Mouse (Mus musculus) megakaryocyte-erythroid progenitor cell, adult 5-6 weeks (primary cell): ENCODE results near the gene Rhox2g. TPM values are rescaled to one million over a fixed set of nuclear protein-coding genes. Genes with fewer than 3 reads are reported as not detected.
"Not testable (repeated sequence)": the region's sequence is repeated elsewhere in the genome, so short reads cannot be mapped to it uniquely, and the experiment has no call there.

Experiments used
- ATAC-seq: replicated peaks from 2 replicates; pipeline ENCODE4 v1.8.0; 2016; ENCODE audit warnings: mild to moderate bottlenecking, inconsistent platforms; ENCODE audit not compliant: severe bottlenecking, poor library complexity, low FRiP score, low TSS enrichment
- total RNA-seq, 2 experiments: library from RNA; stranded (forward) in 1 of 2; stranded (reverse) in 1 of 2; fragments of 200-1000, 215-1000 nt in 1 of 2; fragments of >200 nt in 1 of 2; fragmentation: Nextera tagmentation in 1 of 2; gene quantifications; 2 replicates each; pipeline ENCODE4 v1.2.3; 2014 to 2017

Rhox2g gene
- total RNA-seq (2014; fragmentation: Nextera tagmentation) = not detected in 2 replicates
- not detected in 2 replicates for total RNA-seq (2017)

- not testable (repeated sequence) for ATAC-seq
These were observed at the start of gene Rhox2g for GRCm38 (mm10) chrX:37643370-37643769. Gene Rhox2g (minus strand): TSS chrX:37643470.

GRCm38 (mm10) chrX:37692261-37692660, 49.0 kb upstream of the Rhox2g start:
- ATAC-seq = no peak

DNA sequence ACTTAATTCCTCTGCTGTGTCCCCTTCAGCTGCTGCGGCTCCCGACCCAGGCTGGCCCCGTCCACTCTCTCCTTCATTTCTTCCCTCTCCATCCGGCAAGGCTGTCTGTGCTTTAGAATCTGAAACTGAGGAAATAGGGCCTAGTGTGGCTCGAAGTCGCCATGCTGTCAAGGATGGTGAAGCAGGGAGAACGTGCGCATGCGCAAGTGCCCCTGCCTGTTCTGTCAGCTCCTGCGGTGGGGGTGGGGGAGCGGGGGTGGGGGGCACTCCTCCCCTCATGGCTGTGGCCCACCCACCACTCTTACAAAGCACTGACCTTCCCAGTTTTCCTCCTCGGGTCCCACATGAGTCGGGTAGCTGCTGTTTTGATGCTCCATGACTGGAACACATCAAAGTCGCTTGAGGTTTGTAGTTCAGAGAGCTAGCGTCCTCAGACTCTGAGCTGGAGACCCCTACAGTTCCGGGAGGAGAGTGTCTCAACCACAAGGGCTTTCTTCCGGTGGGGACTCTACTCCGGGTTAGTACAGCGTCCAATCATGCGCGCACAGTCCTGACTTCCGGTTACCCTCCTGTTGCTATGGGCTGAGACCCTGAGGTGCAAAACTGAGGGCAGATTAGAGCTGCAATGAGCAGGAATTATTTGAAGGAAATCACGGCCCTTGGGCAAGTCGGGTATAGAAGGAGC, 39.9 kb upstream of the Rhox2g start:
- no peak for ATAC-seq

GRCm38 (mm10) chrX:37673177-37673576, 29.9 kb upstream of the Rhox2g start, which contains the start of gene Rhox2h:
Gene Rhox2h (minus strand): TSS chrX:37673277.
- ATAC-seq = not testable (repeated sequence)

- not testable (repeated sequence) for ATAC-seq
These were observed 25.4 kb upstream of the Rhox2g start, which contains the start of gene Rhox3h for GRCm38 (mm10) chrX:37668664-37669063. Gene Rhox3h (minus strand): TSS chrX:37668764.

DNA sequence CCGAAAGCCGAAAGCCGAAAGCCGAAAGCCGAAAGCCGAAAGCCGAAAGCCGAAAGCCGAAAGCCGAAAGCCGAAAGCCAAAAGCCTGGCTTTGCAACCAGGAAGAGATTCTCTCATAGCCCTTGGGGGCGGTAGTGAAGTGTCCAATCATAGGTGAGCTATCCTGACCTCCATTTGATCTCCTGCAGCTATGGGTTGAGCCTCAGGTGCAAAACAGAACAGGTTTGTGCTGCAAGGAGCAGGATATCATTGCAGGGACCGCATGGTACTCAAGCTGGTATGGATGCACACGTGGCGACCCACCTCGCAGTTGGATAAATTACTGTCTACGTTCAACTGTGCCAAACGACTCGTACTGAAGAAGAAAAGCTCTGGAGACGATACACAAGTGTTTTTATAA, 8.0 kb upstream of the Rhox2g start, which contains the start of gene Rhox4g:
Gene Rhox4g (minus strand): TSS at position 101 of the 400 bp plus-strand sequence.
- ATAC-seq = not testable (repeated sequence)

DNA sequence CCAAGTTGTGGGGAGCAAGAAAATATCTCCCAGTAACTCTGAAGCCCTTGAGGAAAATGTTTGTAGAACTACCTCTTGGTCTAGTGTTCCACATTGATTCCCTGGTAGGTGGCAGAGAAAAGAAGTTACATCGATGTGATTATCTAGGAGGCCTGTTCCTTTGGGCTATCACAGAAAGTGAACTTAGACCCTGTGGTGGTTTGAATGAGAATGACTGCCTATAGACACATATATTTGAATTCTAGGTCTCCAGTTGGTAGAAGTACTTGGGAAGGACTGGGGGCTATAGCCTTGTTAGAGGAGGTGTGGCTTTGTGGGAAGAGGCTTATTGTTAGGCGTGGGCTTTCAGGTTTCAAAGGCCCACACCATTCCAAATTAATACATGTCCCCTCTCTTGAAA, 14.8 kb downstream of the Rhox2g start, which contains the start of gene Rhox3g:
Gene Rhox3g (minus strand): TSS at position 101 of the 400 bp plus-strand sequence.
- ATAC-seq = not testable (repeated sequence)

DNA sequence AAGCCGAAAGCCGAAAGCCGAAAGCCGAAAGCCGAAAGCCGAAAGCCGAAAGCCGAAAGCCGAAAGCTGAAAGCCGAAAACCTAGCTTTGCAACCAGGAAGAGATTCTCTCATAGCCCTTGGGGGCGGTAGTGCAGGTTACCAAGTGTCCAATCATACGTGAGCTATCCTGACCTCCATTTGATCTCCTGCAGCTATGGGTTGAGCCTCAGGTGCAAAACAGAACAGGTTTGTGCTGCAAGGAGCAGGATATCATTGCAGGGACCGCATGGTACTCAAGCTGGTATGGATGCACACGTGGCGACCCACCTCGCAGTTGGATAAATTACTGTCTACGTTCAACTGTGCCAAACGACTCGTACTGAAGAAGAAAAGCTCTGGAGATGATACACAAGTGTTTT, 35.7 kb downstream of the Rhox2g start, which contains the start of gene Rhox4f:
Gene Rhox4f (minus strand): TSS at position 101 of the 400 bp plus-strand sequence.
- not testable (repeated sequence) for ATAC-seq

Other genes with a start within 250 kb of the Rhox2g start
- not detected in 2 replicates for gene Rhox2b, start 231.4 kb downstream of the Rhox2g start, total RNA-seq (2014; fragmentation: Nextera tagmentation)
- not detected in 2 replicates for gene Rhox2b, start 231.4 kb downstream of the Rhox2g start, total RNA-seq (2017)
- not detected in 2 replicates for gene Rhox4b, start 211.0 kb downstream of the Rhox2g start, total RNA-seq (2014; fragmentation: Nextera tagmentation)
- not detected in 2 replicates for gene Rhox4b, start 211.0 kb downstream of the Rhox2g start, total RNA-seq (2017)
- gene Rhox2c, start 189.8 kb downstream of the Rhox2g start, total RNA-seq (2014; fragmentation: Nextera tagmentation) = not detected in 2 replicates
- gene Rhox2c, start 189.8 kb downstream of the Rhox2g start, total RNA-seq (2017) = not detected in 2 replicates
- not detected in 2 replicates for gene Rhox3c, start 184.9 kb downstream of the Rhox2g start, total RNA-seq (2014; fragmentation: Nextera tagmentation)
- not detected in 2 replicates for gene Rhox3c, start 184.9 kb downstream of the Rhox2g start, total RNA-seq (2017)
- gene Rhox4c, start 163.1 kb downstream of the Rhox2g start, total RNA-seq (2014; fragmentation: Nextera tagmentation) = not detected in 2 replicates
- gene Rhox4c, start 163.1 kb downstream of the Rhox2g start, total RNA-seq (2017) = not detected in 2 replicates
- not detected in 2 replicates for gene Rhox2d, start 150.0 kb downstream of the Rhox2g start, total RNA-seq (2014; fragmentation: Nextera tagmentation)
- not detected in 2 replicates for gene Rhox2d, start 150.0 kb downstream of the Rhox2g start, total RNA-seq (2017)
- not detected in 2 replicates for gene Rhox4d, start 129.1 kb downstream of the Rhox2g start, total RNA-seq (2014; fragmentation: Nextera tagmentation)
- gene Rhox4d, start 129.1 kb downstream of the Rhox2g start, total RNA-seq (2017) = not detected in 2 replicates
- gene Rhox2e, start 113.0 kb downstream of the Rhox2g start, total RNA-seq (2014; fragmentation: Nextera tagmentation) = not detected in 2 replicates
- not detected in 2 replicates for gene Rhox2e, start 113.0 kb downstream of the Rhox2g start, total RNA-seq (2017)
- gene Rhox3e, start 101.5 kb downstream of the Rhox2g start, total RNA-seq (2014; fragmentation: Nextera tagmentation) = not detected in 2 replicates
- gene Rhox3e, start 101.5 kb downstream of the Rhox2g start, total RNA-seq (2017) = not detected in 2 replicates
- not detected in 2 replicates for gene Rhox4e, start 86.1 kb downstream of the Rhox2g start, total RNA-seq (2014; fragmentation: Nextera tagmentation)
- gene Rhox4e, start 86.1 kb downstream of the Rhox2g start, total RNA-seq (2017) = not detected in 2 replicates
- not detected in 2 replicates for gene Rhox2f, start 72.1 kb downstream of the Rhox2g start, total RNA-seq (2014; fragmentation: Nextera tagmentation)
- gene Rhox2f, start 72.1 kb downstream of the Rhox2g start, total RNA-seq (2017) = not detected in 2 replicates
- not detected in 2 replicates for gene Rhox3f, start 62.5 kb downstream of the Rhox2g start, total RNA-seq (2014; fragmentation: Nextera tagmentation)
- not detected in 2 replicates for gene Rhox3f, start 62.5 kb downstream of the Rhox2g start, total RNA-seq (2017)
- not detected in 2 replicates for gene Rhox4f, start 35.8 kb downstream of the Rhox2g start, total RNA-seq (2014; fragmentation: Nextera tagmentation)
- not detected in 2 replicates for gene Rhox4f, start 35.8 kb downstream of the Rhox2g start, total RNA-seq (2017)
- not detected in 2 replicates for gene Rhox3g, start 14.9 kb downstream of the Rhox2g start, total RNA-seq (2014; fragmentation: Nextera tagmentation)
- gene Rhox3g, start 14.9 kb downstream of the Rhox2g start, total RNA-seq (2017) = not detected in 2 replicates
- gene Rhox4g, start 7.9 kb upstream of the Rhox2g start, total RNA-seq (2014; fragmentation: Nextera tagmentation) = not detected in 2 replicates
- gene Rhox4g, start 7.9 kb upstream of the Rhox2g start, total RNA-seq (2017) = not detected in 2 replicates
- not detected in 2 replicates for gene Rhox3h, start 25.3 kb upstream of the Rhox2g start, total RNA-seq (2014; fragmentation: Nextera tagmentation)
- not detected in 2 replicates for gene Rhox3h, start 25.3 kb upstream of the Rhox2g start, total RNA-seq (2017)
- not detected in 2 replicates for gene Rhox2h, start 29.8 kb upstream of the Rhox2g start, total RNA-seq (2014; fragmentation: Nextera tagmentation)
- not detected in 2 replicates for gene Rhox2h, start 29.8 kb upstream of the Rhox2g start, total RNA-seq (2017)
- not detected in 2 replicates for gene Rhox5, start 161.4 kb upstream of the Rhox2g start, total RNA-seq (2014; fragmentation: Nextera tagmentation)
- not detected in 2 replicates for gene Rhox5, start 161.4 kb upstream of the Rhox2g start, total RNA-seq (2017)
- not detected in 2 replicates for gene Rhox6, start 183.4 kb upstream of the Rhox2g start, total RNA-seq (2014; fragmentation: Nextera tagmentation)
- gene Rhox6, start 183.4 kb upstream of the Rhox2g start, total RNA-seq (2017) = not detected in 2 replicates
- gene Rhox7a, start 188.2 kb upstream of the Rhox2g start, total RNA-seq (2014; fragmentation: Nextera tagmentation) = not detected in 2 replicates
- gene Rhox7a, start 188.2 kb upstream of the Rhox2g start, total RNA-seq (2017) = not detected in 2 replicates
- 0.74 TPM in 1 of 2 replicates, not detected in the other for gene Rhox8, start 235.5 kb upstream of the Rhox2g start, total RNA-seq (2014; fragmentation: Nextera tagmentation)
- not detected in 2 replicates for gene Rhox8, start 235.5 kb upstream of the Rhox2g start, total RNA-seq (2017)